Mouse (Mus musculus) layer of hippocampus, postnatal 36 days (tissue): Measurements from ENCODE around the gene Tph1. TPM values are rescaled to one million over a fixed set of nuclear protein-coding genes. Genes with fewer than 3 reads are reported as not detected.
"Not testable (repeated sequence)": the region's sequence is repeated elsewhere in the genome, so short reads cannot be mapped to it uniquely, and the experiment has no call there.

Experiments
- DNase-seq, 2 experiments: peaks; one replicate each; pipeline ENCODE4 v3.0.0; 2022
- total RNA-seq, 2 experiments: library from RNA; stranded (reverse); gene quantifications; 2 replicates each; pipeline ENCODE4 v1.2.3; 2021

Tph1 gene
- total RNA-seq = under 1 TPM; 0.10 to 0.25 TPM

DNA sequence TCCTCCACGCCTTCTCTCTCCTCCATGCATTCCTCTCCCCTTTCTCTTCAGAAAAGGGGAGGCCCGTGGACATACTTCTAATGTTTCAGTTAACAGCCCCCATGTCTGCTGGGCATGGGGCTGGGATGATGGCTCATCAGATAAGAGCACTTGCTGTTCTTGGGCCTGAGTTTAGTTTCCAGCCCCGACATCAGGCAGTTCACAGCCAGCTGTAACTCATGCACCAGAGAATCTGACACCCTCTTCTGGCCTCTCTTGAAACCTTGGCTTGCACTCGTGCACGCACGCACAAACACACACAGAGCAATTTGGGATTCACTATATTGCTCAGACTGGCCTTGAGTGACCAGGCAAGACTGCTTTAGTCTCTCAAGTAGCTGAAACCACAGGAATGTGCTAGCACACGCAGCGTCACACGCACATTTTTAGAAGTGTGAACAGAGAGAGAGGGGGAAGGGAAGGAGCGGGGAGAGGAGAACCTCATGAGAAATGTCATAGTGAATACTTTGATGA is at the start of gene Tph1:
Gene Tph1, minus strand, starts transcription at position 378 of the 513 bp plus-strand sequence.
- DNase-seq = no peak

DNA sequence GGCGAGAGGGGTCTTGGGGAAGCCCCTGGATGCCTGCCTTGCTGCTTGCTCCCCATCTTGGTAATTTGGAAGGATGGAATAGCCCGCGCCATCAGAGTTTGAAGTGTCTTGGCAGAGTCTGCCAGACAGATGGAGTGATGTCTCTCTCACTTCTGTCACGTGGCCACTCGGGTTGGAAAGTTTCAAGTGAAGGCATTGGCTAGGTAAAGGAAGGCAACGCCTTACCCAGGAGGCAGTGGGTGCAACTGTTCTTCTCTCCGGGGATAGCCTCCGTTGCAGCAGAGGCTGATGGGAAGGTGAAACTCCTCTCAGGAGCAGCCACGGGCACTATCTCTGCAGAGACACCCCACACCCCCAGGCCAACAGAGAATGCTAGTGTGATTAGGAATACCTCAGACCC is 48.1 kb upstream of the Tph1 start:
- no peak for DNase-seq

GRCm38 (mm10) chr7:46719526-46719925 is 47.2 kb upstream of the Tph1 start:
- DNase-seq = no peak

- DNase-seq = no peak
Measured at GRCm38 (mm10) chr7:46718591-46719270, 46.4 kb upstream of the Tph1 start.

- no peak for DNase-seq
Measured at GRCm38 (mm10) chr7:46716897-46717296, 44.6 kb upstream of the Tph1 start.

DNA sequence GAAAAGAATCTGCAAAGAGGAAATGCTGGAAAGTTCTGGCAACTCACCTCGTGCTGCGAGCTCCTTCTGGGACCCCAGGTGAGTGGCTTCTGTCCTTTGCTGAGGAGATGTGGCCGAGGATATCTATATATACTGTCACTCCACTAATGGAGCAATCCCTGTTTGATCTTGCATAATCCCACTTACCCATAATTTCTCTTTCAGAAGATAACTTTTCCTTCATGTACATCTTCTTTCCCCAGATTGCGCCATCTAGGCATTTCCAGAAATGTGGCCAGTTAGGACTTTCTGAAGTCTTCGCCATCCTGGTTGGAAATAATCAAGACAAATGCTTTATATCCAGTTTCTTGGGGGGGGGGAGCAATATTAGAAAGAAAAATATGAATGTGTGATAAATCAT is 43.3 kb upstream of the Tph1 start, which contains the start of gene Saa3:
Gene Saa3, minus strand, starts transcription at position 101 of the 400 bp plus-strand sequence.
- no peak for DNase-seq

DNA sequence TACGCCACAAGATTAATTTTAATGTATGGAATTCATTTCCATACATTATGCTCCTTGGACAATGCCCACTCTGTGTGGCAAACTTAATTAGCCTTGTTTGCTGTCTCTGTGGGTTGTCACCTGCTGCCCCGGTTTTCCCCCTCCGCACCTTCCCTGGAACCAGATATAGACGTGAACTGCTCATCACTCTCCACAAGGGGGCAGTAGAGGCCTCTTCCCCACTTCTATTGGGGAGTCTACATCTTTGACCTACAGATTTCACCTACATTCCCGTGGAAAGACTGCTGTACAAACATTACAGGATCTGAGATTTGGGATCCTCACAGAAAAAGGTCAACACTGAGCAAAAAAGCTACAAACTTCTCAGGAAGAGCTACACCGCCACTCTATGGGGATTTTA is 42.2 kb upstream of the Tph1 start:
- peak in 1 of 2 experiments; percentile 45 for DNase-seq

- DNase-seq = no peak
Measured at GRCm38 (mm10) chr7:46712250-46712649, 39.9 kb upstream of the Tph1 start.

DNA sequence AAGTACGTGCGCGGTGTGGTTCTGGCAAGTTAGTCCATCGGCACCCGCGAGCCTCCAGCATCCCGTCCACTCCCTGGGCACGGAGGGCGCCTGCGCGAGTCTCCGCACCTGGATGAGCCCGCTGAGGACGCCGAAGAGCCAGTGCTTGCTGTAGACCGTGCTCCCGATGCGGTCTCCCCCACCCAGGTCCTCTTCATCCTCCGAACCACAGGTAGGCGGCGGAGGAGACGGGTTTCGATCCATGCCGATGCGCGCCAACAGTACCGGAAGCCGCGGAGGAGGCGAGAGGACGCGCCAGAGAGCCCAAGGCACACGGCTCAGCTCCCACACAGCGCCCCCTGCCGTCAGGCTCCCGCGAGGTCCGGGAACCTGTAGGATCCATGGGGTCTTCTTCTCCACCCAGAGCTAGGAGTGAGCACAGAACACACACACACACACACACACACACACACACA is 38.1 kb upstream of the Tph1 start, which contains the start of gene Saal1:
Gene Saal1, minus strand, starts transcription at position 291 of the 455 bp plus-strand sequence.
- peak; percentile 78 to 84 for DNase-seq

- no peak for DNase-seq
Measured at GRCm38 (mm10) chr7:46700521-46701025, 28.2 kb upstream of the Tph1 start.

GRCm38 (mm10) chr7:46696754-46697153 is 24.4 kb upstream of the Tph1 start:
- DNase-seq = no peak

GRCm38 (mm10) chr7:46686827-46687226 is 14.5 kb upstream of the Tph1 start:
- no peak for DNase-seq

- DNase-seq = no peak
Measured at GRCm38 (mm10) chr7:46680732-46681131, 8.4 kb upstream of the Tph1 start.

GRCm38 (mm10) chr7:46679044-46679443 is 6.7 kb upstream of the Tph1 start:
- not testable (repeated sequence) for DNase-seq

DNA sequence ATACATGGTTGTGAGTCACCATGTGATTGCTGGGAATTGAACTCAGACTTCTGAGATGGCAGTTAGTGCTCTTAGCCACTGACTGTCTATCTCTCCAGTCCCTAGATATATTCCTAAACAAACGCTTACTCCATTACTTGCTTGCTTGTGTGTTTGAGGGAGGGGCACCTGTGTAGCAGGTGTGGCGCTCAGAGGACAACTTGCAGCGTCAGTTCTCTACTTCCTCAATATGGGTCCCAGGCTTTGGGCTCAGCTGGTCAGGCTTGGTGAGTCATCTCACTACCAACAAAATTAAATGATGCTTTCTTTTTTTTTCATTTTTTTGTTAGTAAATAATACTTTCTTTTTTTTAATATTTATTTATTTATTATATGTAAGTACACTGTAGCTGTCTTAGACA is 6.1 kb upstream of the Tph1 start:
- DNase-seq = no peak

DNA sequence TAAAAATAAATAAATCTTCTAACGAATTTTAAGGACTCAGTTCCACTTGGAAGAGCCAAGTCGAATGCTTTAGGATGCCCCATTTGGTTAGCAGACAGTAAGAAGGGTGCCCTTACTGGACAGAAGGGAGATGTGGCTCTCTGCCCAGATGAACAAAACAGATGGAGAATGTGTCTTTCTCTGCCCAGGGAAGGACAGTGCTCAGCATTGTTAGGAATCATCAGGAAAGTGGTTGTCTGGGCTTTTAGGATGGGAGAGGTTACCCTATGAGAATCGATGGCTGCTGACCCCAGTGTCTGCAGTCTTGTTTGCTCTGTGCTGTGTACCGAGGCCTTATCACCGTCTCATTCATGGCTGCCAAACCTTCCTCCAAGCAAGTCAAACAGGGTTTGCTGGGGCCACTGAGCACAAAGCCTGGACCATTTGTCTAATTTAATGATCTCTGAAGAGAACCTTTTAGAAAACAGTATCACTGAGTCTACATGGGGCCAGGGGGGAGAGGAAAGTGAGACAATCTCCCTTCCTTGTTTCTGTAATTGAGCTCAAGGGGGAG is 4.5 kb upstream of the Tph1 start:
- no peak for DNase-seq

GRCm38 (mm10) chr7:46675886-46676285 is 3.5 kb upstream of the Tph1 start:
- DNase-seq = no peak

GRCm38 (mm10) chr7:46675061-46675460 is 2.7 kb upstream of the Tph1 start:
- peak in 1 of 2 experiments; percentile 54 for DNase-seq

- no peak for DNase-seq
Measured at GRCm38 (mm10) chr7:46667256-46667655, 5.1 kb downstream of the Tph1 start.

- no peak for DNase-seq
Measured at GRCm38 (mm10) chr7:46665236-46665635, 7.1 kb downstream of the Tph1 start.

DNA sequence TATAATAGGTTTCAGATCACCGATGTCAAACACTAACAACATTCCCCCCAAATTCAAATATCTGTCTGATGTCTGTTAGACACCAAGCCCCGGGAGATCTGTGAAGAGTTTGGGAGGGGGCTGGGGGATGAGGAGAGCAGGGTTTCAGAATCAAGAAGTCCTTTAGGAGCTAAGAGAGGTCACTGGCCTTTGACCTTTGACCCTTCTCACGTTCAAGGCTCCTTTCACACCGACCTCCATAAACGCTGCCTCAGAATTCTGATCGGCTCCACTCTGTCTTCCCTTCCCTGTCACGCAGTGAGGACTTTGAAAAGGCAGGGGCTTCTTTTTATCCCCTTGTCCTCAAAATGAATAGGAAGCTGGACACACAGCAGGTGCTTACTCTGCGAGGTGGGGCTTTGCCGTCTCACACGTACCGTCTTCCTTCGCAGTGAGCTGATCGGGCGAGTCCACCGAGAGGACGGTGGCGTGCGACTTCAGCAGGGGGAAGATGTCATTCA is 10.7 kb downstream of the Tph1 start:
- no peak for DNase-seq

DNA sequence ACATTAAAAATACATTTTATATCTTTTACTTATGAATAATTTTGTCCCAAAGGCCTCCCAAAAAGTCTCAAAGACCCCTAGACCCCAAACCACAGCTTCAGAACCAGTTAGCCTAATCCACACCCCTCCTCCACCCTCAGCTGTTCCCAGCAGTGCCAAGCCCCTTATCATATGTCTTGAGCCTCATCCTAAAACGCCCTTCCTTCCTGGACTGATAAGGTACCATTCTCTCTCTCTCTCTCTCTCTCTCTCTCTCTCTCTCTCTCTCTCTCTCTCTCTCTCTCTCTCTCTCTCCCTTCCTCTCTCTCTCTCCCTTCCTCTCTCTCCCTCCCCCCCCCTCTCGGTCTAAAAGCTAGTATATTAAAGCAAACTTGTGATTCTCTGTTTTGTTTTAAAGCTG is 20.1 kb downstream of the Tph1 start:
- no peak for DNase-seq

GRCm38 (mm10) chr7:46650231-46650630 is 22.1 kb downstream of the Tph1 start:
- DNase-seq = not testable (repeated sequence)
